Mouse (Mus musculus) lung, embryonic 14.5 days (tissue): ENCODE data around the gene Banf1. TPM values are rescaled to one million over a fixed set of nuclear protein-coding genes. Genes with fewer than 3 reads are reported as not detected.
A peak's percentile ranks its signal among the peaks of the same experiment; 100 is the strongest.

Experiments used
- ATAC-seq: fragments of 200-750 bp; cut with Nextera tagmentation; 2 replicates; pipeline ENCODE4 v1.8.0; 2017; ENCODE audit warnings: mild to moderate bottlenecking, moderate TSS enrichment, moderate library complexity; ENCODE audit not compliant: insufficient read depth
- DNase-seq: peaks from one replicate; pipeline ENCODE4 v3.0.0-alpha.2; 2015
- H3K27ac ChIP-seq: fragments of 300-500 bp; sonication (generic); 2 replicates; pipeline ENCODE4 v1.5.1; 2014; ENCODE audit warnings: low read depth, mild to moderate bottlenecking, moderate library complexity
- H3K27me3 ChIP-seq: fragments of 300-500 bp; sonication (generic); 2 replicates; pipeline ENCODE4 v1.6.1; 2014; ENCODE audit warnings: low read length, control low read depth; ENCODE audit not compliant: insufficient read depth
- H3K36me3 ChIP-seq: fragments of 300-500 bp; sonication (generic); 2 replicates; pipeline ENCODE4 v1.6.1; 2014; ENCODE audit warnings: control low read depth; ENCODE audit not compliant: insufficient read depth
- H3K4me1 ChIP-seq: fragments of 300-500 bp; sonication (generic); 2 replicates; pipeline ENCODE4 v1.6.1; 2014; ENCODE audit warnings: antibody characterized with exemption, control low read depth; ENCODE audit not compliant: insufficient read depth
- H3K4me2 ChIP-seq: fragments of 300-500 bp; sonication (generic); 2 replicates; pipeline ENCODE4 v1.6.1; 2014; ENCODE audit warnings: mild to moderate bottlenecking
- H3K4me3 ChIP-seq: fragments of 300-500 bp; sonication (generic); 2 replicates; pipeline ENCODE4 v1.5.1; 2014; ENCODE audit warnings: low read depth, low read length
- H3K9ac ChIP-seq: fragments of 300-500 bp; sonication (generic); 2 replicates; pipeline ENCODE4 v1.6.1; 2014
- H3K9me3 ChIP-seq: fragments of 300-500 bp; sonication (generic); 2 replicates; pipeline ENCODE4 v1.6.1; 2016; ENCODE audit warnings: low read depth, low read length, control low read depth
- CTCF ChIP-seq: IDR thresholded peaks from 2 replicates; pipeline ENCODE4 v1.5.1; 2016; ENCODE audit warnings: antibody characterized with exemption, low read depth
- WGBS: fragments of 180-500 bp; shearing (Covaris S2); extraction: QIAGEN DNeasy Blood & Tissue Kit; methylation state at CpG from one replicate; pipeline ENCODE4 v1.1.7; 2014; 5-methylcytosine and 5-hydroxymethylcytosine counted together
- polyA plus RNA-seq: library from polyadenylated mRNA; unstranded; fragments of >200 nt; fragmentation: Nextera tagmentation; extraction: Ambion mirVana; gene quantifications from 2 replicates; pipeline ENCODE4 v1.2.1, GENCODE M21; 2014

Banf1 gene
- polyA plus RNA-seq, 1 experiment from 2014 or later, result 542 TPM

DNA sequence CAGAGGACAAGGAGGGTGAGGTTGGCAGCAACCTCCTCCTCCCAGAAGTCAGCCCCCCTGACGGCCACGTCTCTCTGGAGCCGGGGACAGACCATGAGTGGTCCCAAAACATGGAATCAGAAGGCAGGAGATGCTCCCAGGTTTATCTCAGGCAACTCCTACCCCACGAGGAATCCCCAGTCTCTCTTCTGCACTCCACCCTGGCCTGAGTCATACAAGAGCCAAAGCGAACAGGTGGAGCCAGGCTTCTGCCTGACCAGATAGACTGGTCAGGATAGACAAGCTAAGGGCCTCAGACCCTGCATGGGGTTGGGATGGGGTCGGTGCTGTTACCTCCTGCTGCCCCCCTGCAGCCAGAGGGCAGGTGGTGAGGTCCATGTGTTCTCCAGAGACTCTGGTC lies 18.9 kb downstream of the Banf1 start:
- Histone ChIP-seq H3K9me3 (no peaks in the 10 kb centered on the region), H3K9ac (no peak overlapping the region), H3K4me2 (no peak overlapping the region), H3K27ac (no peak overlapping the region), H3K36me3 (no peaks in the 10 kb centered on the region), H3K4me3 (no peak overlapping the region), H3K4me1 (no peaks in the 10 kb centered on the region), H3K27me3 (no peaks in the 10 kb centered on the region)
- DNase-seq (no peak), ATAC-seq (no peak)
- TF ChIP-seq CTCF, result no peak
- 80% methylated on average over 6 of the region's 6 CpGs for WGBS

DNA sequence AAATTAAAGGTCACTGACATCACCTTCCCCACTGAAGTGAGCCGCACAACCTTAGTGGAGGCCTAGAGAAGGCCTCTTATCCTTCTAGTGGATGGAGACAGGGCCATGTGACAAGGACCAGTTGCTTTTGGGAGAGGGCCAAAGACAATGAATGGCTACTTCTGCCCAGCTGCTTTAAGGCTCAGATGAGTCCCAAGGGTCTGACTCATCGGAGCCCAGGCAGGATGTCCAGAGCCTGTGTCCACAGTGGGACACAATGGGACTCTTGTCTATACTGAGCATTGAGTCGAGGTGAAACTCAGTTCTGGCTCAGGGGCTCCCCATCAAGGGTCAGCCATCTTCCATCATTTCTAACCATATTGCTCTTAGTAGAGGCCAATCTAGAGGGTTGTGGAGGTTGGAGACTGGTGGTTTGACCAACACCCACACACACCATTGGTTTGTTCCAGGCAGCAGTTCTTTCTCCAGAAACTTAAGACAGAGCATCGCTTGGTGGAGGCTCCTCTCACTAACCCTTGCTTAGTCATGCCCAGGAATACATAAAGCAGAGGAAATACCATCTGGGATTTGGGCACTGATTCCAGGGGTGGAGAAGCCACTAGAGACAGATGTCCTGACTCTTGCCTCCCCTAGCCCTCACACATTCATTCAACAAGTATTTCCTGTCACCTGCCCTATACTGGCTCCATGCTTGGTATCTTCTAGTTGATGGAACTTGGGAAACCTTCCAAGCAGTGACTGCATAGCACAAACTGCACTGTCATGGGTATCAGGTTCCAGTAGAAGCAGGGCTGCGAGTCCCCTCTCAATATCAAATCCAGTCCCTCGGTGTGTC lies 21.5 kb downstream of the Banf1 start:
- WGBS, result 75% methylated on average over 6 of the region's 6 CpGs
- no peak for DNase-seq
- Histone ChIP-seq H3K27ac (no peak overlapping the region), H3K9ac (no peak overlapping the region), H3K4me2 (no peak overlapping the region), H3K4me3 (no peak overlapping the region), H3K9me3 (no peaks in the 10 kb centered on the region), H3K27me3 (no peaks in the 10 kb centered on the region), H3K4me1 (no peaks in the 10 kb centered on the region), H3K36me3 (no peaks in the 10 kb centered on the region)
- ATAC-seq, result peak; percentile 41; the same call in 1 of the 2 replicates
- no peak for TF ChIP-seq CTCF

DNA sequence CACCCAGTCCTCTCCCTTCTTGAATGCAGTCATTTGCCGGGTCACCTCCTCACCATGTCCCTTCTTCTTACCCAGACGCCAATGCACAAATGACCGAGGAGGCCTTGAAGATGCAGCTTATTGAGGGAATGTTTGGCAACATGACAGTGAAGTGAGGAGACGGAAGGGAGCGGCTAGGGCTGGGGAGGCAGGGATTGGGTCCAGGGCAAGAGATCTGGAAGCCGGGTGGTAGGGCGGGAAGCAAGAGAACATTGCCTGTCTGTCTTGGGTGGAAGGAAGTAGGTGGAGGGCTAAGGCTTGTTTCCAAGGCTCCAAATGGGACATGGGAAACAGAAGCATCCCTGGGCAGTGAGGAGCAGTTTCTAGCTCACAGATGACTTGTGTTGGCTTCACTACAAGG lies 25.6 kb downstream of the Banf1 start:
- no peak overlapping the region for H3K9ac ChIP-seq
- ATAC-seq, result no peak
- H3K4me3 ChIP-seq, result no peak overlapping the region
- H3K36me3 ChIP-seq, result no peaks in the 10 kb centered on the region
- WGBS, result 85% methylated on average over 7 of the region's 7 CpGs
- H3K9me3 ChIP-seq, result no peaks in the 10 kb centered on the region
- no peak overlapping the region for H3K27ac ChIP-seq
- no peaks in the 10 kb centered on the region for H3K4me1 ChIP-seq
- H3K27me3 ChIP-seq, result no peaks in the 10 kb centered on the region
- no peak for DNase-seq
- H3K4me2 ChIP-seq, result no peak overlapping the region
- no peak for TF ChIP-seq CTCF

DNA sequence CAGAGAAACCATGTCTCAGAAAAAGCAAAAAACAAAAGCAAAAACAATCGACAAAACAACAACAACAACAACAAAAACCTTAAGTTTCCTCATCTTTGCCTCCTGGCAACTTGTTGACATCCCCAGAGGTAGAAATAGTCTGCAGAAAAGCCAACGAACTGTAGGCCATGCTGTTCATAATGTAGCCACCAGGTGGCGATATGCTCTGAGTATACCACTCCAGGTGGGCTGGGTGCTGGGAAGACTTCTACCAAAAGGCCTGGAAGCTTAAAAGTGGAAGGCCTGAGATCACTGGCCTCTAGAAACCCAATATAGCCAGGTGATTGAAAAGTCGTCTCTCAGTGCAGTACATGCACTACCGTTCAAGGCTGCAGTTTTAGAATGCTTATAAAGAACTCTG lies 29.0 kb downstream of the Banf1 start:
- Histone ChIP-seq H3K4me3 (no peak overlapping the region), H3K27ac (no peak overlapping the region), H3K27me3 (no peaks in the 10 kb centered on the region), H3K9me3 (no peaks in the 10 kb centered on the region), H3K36me3 (no peaks in the 10 kb centered on the region), H3K4me1 (no peaks in the 10 kb centered on the region), H3K4me2 (no peak overlapping the region), H3K9ac (no peak overlapping the region)
- ATAC-seq (no peak), DNase-seq (peak; percentile 87)
- TF ChIP-seq CTCF, result peak; percentile 90
- 20% methylated on average over 5 of the region's 5 CpGs for WGBS

DNA sequence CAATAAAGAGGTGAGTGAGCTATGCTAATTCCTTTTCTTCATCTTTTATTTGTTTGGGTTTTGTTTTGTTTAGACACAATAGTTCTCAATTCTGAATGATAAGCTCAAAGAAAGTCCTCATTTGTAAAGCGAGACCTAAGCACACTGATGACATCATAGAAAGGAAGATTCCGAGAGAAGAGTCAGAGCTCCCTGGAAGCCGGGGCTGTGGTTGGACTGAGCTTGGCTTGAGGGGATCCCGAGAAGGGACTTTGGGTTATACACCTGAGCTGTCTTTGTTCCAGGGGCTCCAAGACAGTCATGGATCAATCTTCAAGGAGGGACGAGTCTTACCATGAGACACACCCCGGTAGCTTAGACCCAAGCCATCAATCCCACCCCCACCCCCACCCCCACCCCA lies 31.5 kb downstream of the Banf1 start, which contains the start of gene Catsper1:
Catsper1 (plus strand) TSS at position 301 of the 400 bp plus-strand sequence.
- Histone ChIP-seq H3K36me3 (no peaks in the 10 kb centered on the region), H3K4me2 (no peak within 1 kb of the TSS), H3K27ac (no peak within 1 kb of the TSS), H3K4me1 (no peaks in the 10 kb centered on the region), H3K27me3 (no peaks in the 10 kb centered on the region), H3K4me3 (no peak within 1 kb of the TSS), H3K9ac (no peak within 1 kb of the TSS), H3K9me3 (no peaks in the 10 kb centered on the region)
- ATAC-seq (no peak), DNase-seq (no peak)
- 89% methylated on average over 6 of the region's 6 CpGs for WGBS
- TF ChIP-seq CTCF, result no peak

DNA sequence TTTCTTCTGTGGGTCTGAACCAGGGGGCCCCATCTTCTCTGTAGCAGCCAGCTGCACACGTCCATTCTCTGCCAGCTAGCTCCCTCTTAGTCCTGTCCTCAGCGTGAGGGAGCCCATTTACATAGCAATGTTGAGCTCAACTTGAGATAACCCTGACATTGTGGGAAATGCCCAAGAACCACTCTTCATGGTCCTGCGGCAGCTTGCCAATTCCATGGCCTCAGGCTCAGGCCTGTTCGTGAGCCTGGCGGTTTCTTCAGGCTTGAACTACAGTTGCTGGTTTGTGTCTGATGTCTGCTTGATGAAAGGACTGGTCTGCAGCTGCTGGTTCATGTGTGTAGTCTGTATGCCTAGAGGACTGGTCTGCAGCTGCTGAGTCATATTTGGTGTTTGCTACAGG lies 32.2 kb downstream of the Banf1 start:
- no peak for DNase-seq
- no peaks in the 10 kb centered on the region for H3K4me1 ChIP-seq
- no peak overlapping the region for H3K4me2 ChIP-seq
- no peak overlapping the region for H3K27ac ChIP-seq
- H3K27me3 ChIP-seq, result no peaks in the 10 kb centered on the region
- no peaks in the 10 kb centered on the region for H3K9me3 ChIP-seq
- no peak overlapping the region for H3K4me3 ChIP-seq
- no peak for ATAC-seq
- 58% methylated on average over 5 of the region's 5 CpGs for WGBS
- no peaks in the 10 kb centered on the region for H3K36me3 ChIP-seq
- H3K9ac ChIP-seq, result no peak overlapping the region
- TF ChIP-seq CTCF, result no peak

DNA sequence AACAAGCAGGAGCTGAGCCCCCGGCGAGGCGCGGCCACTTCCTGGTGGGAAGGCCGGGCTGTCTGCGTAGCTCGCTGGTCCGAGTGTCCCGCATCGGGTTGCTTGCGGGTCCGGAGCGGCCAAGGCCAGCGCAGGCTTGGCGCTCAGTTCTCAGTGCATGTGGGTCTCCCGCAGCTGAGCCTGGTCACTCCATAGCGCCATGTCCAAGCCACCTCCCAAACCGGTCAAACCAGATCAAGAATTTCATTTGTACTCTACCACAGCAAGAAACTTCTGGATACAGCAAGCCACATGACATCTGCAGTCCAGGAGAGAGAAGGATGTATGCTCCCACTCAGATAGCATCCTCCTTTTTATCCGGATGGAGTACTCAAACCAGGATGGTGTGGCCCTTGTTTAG lies 39.0 kb downstream of the Banf1 start:
- peak; percentile 21 for DNase-seq
- WGBS, result 57% methylated on average over 19 of the region's 19 CpGs

More for the DNA sequence above, 39.0 kb downstream of the Banf1 start:
- Histone ChIP-seq H3K27ac (no peak overlapping the region), H3K27me3 (no peaks in the 10 kb centered on the region), H3K9me3 (no peaks in the 10 kb centered on the region), H3K4me3 (no peak overlapping the region), H3K4me2 (no peak overlapping the region), H3K9ac (no peak overlapping the region), H3K4me1 (no peaks in the 10 kb centered on the region), H3K36me3 (no peaks in the 10 kb centered on the region)
- no peak for ATAC-seq
- TF ChIP-seq CTCF, result no peak
